Mouse (Mus musculus): ENCODE results near the gene St6galnac3. TPM values are rescaled to one million over a fixed set of nuclear protein-coding genes. Genes with fewer than 3 reads are reported as not detected.

Gene St6galnac3
- polyA plus RNA-seq, 1 experiment from 2014 or later = 48.6 TPM

GRCm38 (mm10) chr3:153170146-153170545 lies 554.8 kb downstream of the St6galnac3 start:
- no peak overlapping the region for H3K4me3 ChIP-seq (replicated peaks)
- H3K36me3 ChIP-seq = no peaks in the 10 kb centered on the region
- no peaks in the 10 kb centered on the region for H3K9me3 ChIP-seq (replicated peaks)
- WGBS = 83% methylated on average over 4 of the region's 4 CpGs
- H3K4me2 ChIP-seq (replicated peaks) = no peak overlapping the region
- ATAC-seq (ENCODE audit: insufficient number of reproducible peaks, low FRiP score, low TSS enrichment, low read depth) = no peak; the same call in 1 of the 2 replicates
- no peaks in the 10 kb centered on the region for H3K27me3 ChIP-seq
- no peaks in the 10 kb centered on the region for H3K4me1 ChIP-seq
- H3K27ac ChIP-seq (replicated peaks) = no peak overlapping the region
- no peak overlapping the region for H3K9ac ChIP-seq

- Histone ChIP-seq H3K4me1 (no peaks in the 10 kb centered on the region), H3K36me3 (no peaks in the 10 kb centered on the region), H3K9ac (no peak overlapping the region), H3K27me3 (no peaks in the 10 kb centered on the region), H3K4me3 (replicated peaks) (no peak overlapping the region), H3K9me3 (replicated peaks) (no peaks in the 10 kb centered on the region), H3K4me2 (replicated peaks) (no peak overlapping the region), H3K27ac (replicated peaks) (no peak overlapping the region)
- no peak for ATAC-seq (ENCODE audit: insufficient number of reproducible peaks, low FRiP score, low TSS enrichment, low read depth)
- 91% methylated on average over 11 of the region's 11 CpGs for WGBS
Observed at GRCm38 (mm10) chr3:153169744-153170143, 555.2 kb downstream of the St6galnac3 start.

- H3K27me3 ChIP-seq = no peaks in the 10 kb centered on the region
- 55% methylated on average over 9 of the region's 9 CpGs for WGBS
- H3K9me3 ChIP-seq (replicated peaks) = no peaks in the 10 kb centered on the region
Observed at GRCm38 (mm10) chr3:153161676-153162075, 563.3 kb downstream of the St6galnac3 start.

GRCm38 (mm10) chr3:153160683-153161082 lies 564.3 kb downstream of the St6galnac3 start:
- Histone ChIP-seq H3K27me3 (no peaks in the 10 kb centered on the region), H3K27ac (replicated peaks) (no peak overlapping the region), H3K36me3 (no peaks in the 10 kb centered on the region), H3K4me1 (no peaks in the 10 kb centered on the region), H3K9me3 (replicated peaks) (no peaks in the 10 kb centered on the region), H3K4me3 (replicated peaks) (no peak overlapping the region), H3K4me2 (replicated peaks) (no peak overlapping the region), H3K9ac (no peak overlapping the region)
- WGBS = 83% methylated on average over 5 of the region's 5 CpGs
- no peak for ATAC-seq (ENCODE audit: insufficient number of reproducible peaks, low FRiP score, low TSS enrichment, low read depth)

More at GRCm38 (mm10) chr3:153161676-153162075, 563.3 kb downstream of the St6galnac3 start:
- Histone ChIP-seq H3K36me3 (no peaks in the 10 kb centered on the region), H3K4me1 (no peaks in the 10 kb centered on the region), H3K27ac (replicated peaks) (no peak overlapping the region), H3K4me3 (replicated peaks) (no peak overlapping the region), H3K9ac (no peak overlapping the region), H3K4me2 (replicated peaks) (no peak overlapping the region)
- ATAC-seq (ENCODE audit: insufficient number of reproducible peaks, low FRiP score, low TSS enrichment, low read depth) = no peak

- no peak overlapping the region for H3K9ac ChIP-seq
- H3K27ac ChIP-seq (replicated peaks) = no peak overlapping the region
- H3K9me3 ChIP-seq (replicated peaks) = no peaks in the 10 kb centered on the region
- H3K36me3 ChIP-seq = no peaks in the 10 kb centered on the region
- H3K4me3 ChIP-seq (replicated peaks) = no peak overlapping the region
- H3K4me2 ChIP-seq (replicated peaks) = no peak overlapping the region
- 9% methylated on average over 2 of the region's 2 CpGs for WGBS
- no peaks in the 10 kb centered on the region for H3K4me1 ChIP-seq
- ATAC-seq (ENCODE audit: insufficient number of reproducible peaks, low FRiP score, low TSS enrichment, low read depth) = no peak
- H3K27me3 ChIP-seq = no peaks in the 10 kb centered on the region
Observed at GRCm38 (mm10) chr3:153148887-153149286, 576.1 kb downstream of the St6galnac3 start.

Small RNA genes lying within 50 kb of the gene (microRNA-seq; reads per million reads assigned to microRNA genes)
- not detected for gene Gm27405 (ENCODE audit: borderline number of aligned reads)

Other genes with a start within 250 kb of the St6galnac3 start
- 0.59 and 1.1 TPM in 2 replicates for gene Asb17, start 119.0 kb upstream of the St6galnac3 start, polyA plus RNA-seq (2015; fragmentation: Nextera tagmentation; extraction: Ambion mirVana)
- gene Msh4, start 181.0 kb upstream of the St6galnac3 start, polyA plus RNA-seq (2015; fragmentation: Nextera tagmentation; extraction: Ambion mirVana) = 0.09 and 0.15 TPM in 2 replicates
- 46.5 and 51.4 TPM in 2 replicates for gene Rabggtb, start 187.8 kb upstream of the St6galnac3 start, polyA plus RNA-seq (2015; fragmentation: Nextera tagmentation; extraction: Ambion mirVana)
- gene Acadm, start 219.5 kb upstream of the St6galnac3 start, polyA plus RNA-seq (2015; fragmentation: Nextera tagmentation; extraction: Ambion mirVana) = 71.2 and 76.8 TPM in 2 replicates
- gene Slc44a5, start 248.3 kb upstream of the St6galnac3 start, polyA plus RNA-seq (2015; fragmentation: Nextera tagmentation; extraction: Ambion mirVana) = 2.3 and 2.5 TPM in 2 replicates

Data from embryonic facial prominence, embryonic 15.5 days (tissue).